Mouse (Mus musculus): ENCODE data around the gene Cry2.

DNA sequence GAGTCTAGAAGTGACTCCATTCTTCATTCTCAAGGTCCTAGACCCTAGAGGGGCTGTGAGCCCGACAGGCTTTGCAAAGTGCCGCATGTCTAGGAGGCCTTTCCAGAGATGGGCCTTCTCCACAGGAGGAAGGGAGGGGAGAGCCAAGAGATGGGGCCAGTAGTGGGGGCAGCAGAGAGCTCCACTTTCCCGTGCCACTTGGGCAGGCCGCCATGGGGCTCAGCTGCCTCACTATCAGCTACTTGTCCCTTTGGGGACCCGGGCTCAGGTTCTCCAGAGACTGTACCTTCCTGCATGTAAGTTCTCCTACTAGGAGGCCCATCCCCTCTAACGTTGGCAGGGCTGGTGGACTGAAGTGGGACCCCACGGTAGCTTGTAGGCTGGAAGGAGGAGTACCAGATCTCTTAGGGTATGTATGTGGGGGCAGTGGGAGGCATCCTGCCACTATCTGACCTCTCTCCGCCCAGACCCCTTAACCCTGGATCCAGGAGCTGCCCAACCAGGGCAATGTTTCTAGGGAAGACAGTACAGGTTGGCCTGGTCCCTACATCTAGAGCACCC lies 23.2 kb upstream of the Cry2 start:
- TF ChIP-seq CTCF (conservative IDR thresholded peaks at IDR 0.05; ENCODE audit: low read length), result no peak
- no peak for TF ChIP-seq NANOG (IDR thresholded peaks at IDR 0.05; ENCODE audit: borderline replicate concordance, low read length)
